Mouse (Mus musculus) bone marrow, adult 2 months (tissue): ENCODE data around the gene Copg2.

ENCODE experiments used
- CTCF ChIP-seq: fragments of 200-500 bp; IDR thresholded peaks from 2 replicates; pipeline ENCODE4 v1.5.1; 2011; ENCODE audit warnings: low read length, control low read depth; ENCODE audit not compliant: control insufficient read depth, insufficient read depth
- POLR2A ChIP-seq: fragments of 200-500 bp; IDR thresholded peaks from 2 replicates; pipeline ENCODE4 v1.6.1; 2011; ENCODE audit warnings: low read depth, mild to moderate bottlenecking, control low read depth, low read length, borderline replicate concordance; ENCODE audit not compliant: control insufficient read depth

- TF ChIP-seq POLR2A (no peak), CTCF (no peak)
Measured at GRCm38 (mm10) chr6:30813626-30814025, 83.0 kb downstream of the Copg2 start.
